Mouse (Mus musculus) hindbrain, postnatal 0 days (tissue): ENCODE results near the gene Arv1. TPM values are rescaled to one million over a fixed set of nuclear protein-coding genes. Genes with fewer than 3 reads are reported as not detected.

Experiments
- ATAC-seq: fragments of 200-750 bp; cut with Nextera tagmentation; 2 replicates; pipeline ENCODE4 v1.8.0; 2017; ENCODE audit warnings: mild to moderate bottlenecking, moderate TSS enrichment, moderate library complexity
- DNase-seq: peaks from one replicate; pipeline ENCODE4 v3.0.0-alpha.2; 2015; ENCODE audit warnings: low spot score
- H3K27ac ChIP-seq: fragments of 300-500 bp; sonication (generic); 2 replicates; pipeline ENCODE4 v1.5.1; 2014; ENCODE audit warnings: mild to moderate bottlenecking
- H3K27me3 ChIP-seq: fragments of 300-500 bp; sonication (generic); 2 replicates; pipeline ENCODE4 v1.6.1; 2014; ENCODE audit warnings: low read length, mixed read lengths; ENCODE audit not compliant: insufficient read depth
- H3K36me3 ChIP-seq: fragments of 300-500 bp; sonication (generic); 2 replicates; pipeline ENCODE4 v1.6.1; 2014; ENCODE audit warnings: low read length, mixed read lengths; ENCODE audit not compliant: insufficient read depth
- H3K4me1 ChIP-seq: fragments of 300-500 bp; sonication (generic); 2 replicates; pipeline ENCODE4 v1.6.1; 2014; ENCODE audit warnings: antibody characterized with exemption, low read length, mixed read lengths; ENCODE audit not compliant: insufficient read depth
- H3K4me2 ChIP-seq: fragments of 300-500 bp; sonication (generic); 2 replicates; pipeline ENCODE4 v1.6.1; 2014; ENCODE audit warnings: low read depth, mild to moderate bottlenecking, low read length, moderate library complexity, mixed read lengths
- H3K4me3 ChIP-seq: fragments of 300-500 bp; sonication (generic); 2 replicates; pipeline ENCODE4 v1.5.1; 2014; ENCODE audit warnings: low read length
- H3K9ac ChIP-seq: fragments of 300-500 bp; sonication (generic); replicated peaks from 2 replicates; pipeline ENCODE4 v1.6.1; 2014; ENCODE audit warnings: mild to moderate bottlenecking, low read length, moderate library complexity, mixed read lengths
- H3K9me3 ChIP-seq: fragments of 300-500 bp; sonication (generic); 2 replicates; pipeline ENCODE4 v1.6.1; 2016; ENCODE audit warnings: low read length, mixed read lengths
- CTCF ChIP-seq: IDR thresholded peaks from 2 replicates; pipeline ENCODE4 v1.5.1; 2016; ENCODE audit warnings: antibody characterized with exemption, control low read depth, low read depth
- WGBS: fragments of 180-500 bp; shearing (Covaris S2); extraction: QIAGEN DNeasy Blood & Tissue Kit; methylation state at CpG from one replicate; pipeline ENCODE4 v1.1.7; 2014; 5-methylcytosine and 5-hydroxymethylcytosine counted together
- polyA plus RNA-seq: library from polyadenylated mRNA; unstranded; fragments of >200 nt; fragmentation: Nextera tagmentation; extraction: Ambion mirVana; gene quantifications from 2 replicates; pipeline ENCODE4 v1.2.1, GENCODE M21; 2015
- total RNA-seq: library from RNA; depleted of rRNA; stranded (reverse); fragments of >200 nt; gene quantifications from 2 replicates; pipeline ENCODE4 v1.2.3, GENCODE M21; 2014; rRNA removed

The Arv1 gene
- total and polyA plus RNA-seq, 2 experiments from 2014 or later = 11.1 to 33.5 TPM

GRCm38 (mm10) chr8:124780236-124780635 lies 58.3 kb downstream of the Arv1 start:
- no peaks in the 10 kb centered on the region for H3K9me3 ChIP-seq
- no peak for TF ChIP-seq CTCF
- ATAC-seq = peak; percentile 81
- H3K36me3 ChIP-seq = no peaks in the 10 kb centered on the region
- H3K4me2 ChIP-seq = peak overlapping the region; percentile 18; the same call in 1 of the 2 replicates
- H3K9ac ChIP-seq = peak overlapping the region; percentile 24
- DNase-seq = peak; percentile 79
- 7% methylated on average over 7 of the region's 7 CpGs for WGBS
- H3K4me1 ChIP-seq = no peaks in the 10 kb centered on the region
- H3K27me3 ChIP-seq = no peaks in the 10 kb centered on the region
- no peak overlapping the region for H3K4me3 ChIP-seq
- H3K27ac ChIP-seq = peak overlapping the region; percentile 57

GRCm38 (mm10) chr8:124782431-124782830 lies 60.5 kb downstream of the Arv1 start:
- no peak overlapping the region for H3K4me2 ChIP-seq
- no peak for TF ChIP-seq CTCF
- no peak overlapping the region for H3K9ac ChIP-seq
- no peaks in the 10 kb centered on the region for H3K4me1 ChIP-seq
- H3K27ac ChIP-seq = no peak overlapping the region
- no peaks in the 10 kb centered on the region for H3K9me3 ChIP-seq
- no peak overlapping the region for H3K4me3 ChIP-seq
- no peak for DNase-seq
- no peak for ATAC-seq
- WGBS = 78% methylated on average over 3 of the region's 3 CpGs
- H3K36me3 ChIP-seq = no peaks in the 10 kb centered on the region
- H3K27me3 ChIP-seq = no peaks in the 10 kb centered on the region

- Histone ChIP-seq H3K9me3 (no peaks in the 10 kb centered on the region), H3K27me3 (no peaks in the 10 kb centered on the region), H3K4me3 (no peak overlapping the region), H3K36me3 (no peaks in the 10 kb centered on the region), H3K4me2 (no peak overlapping the region), H3K4me1 (no peaks in the 10 kb centered on the region), H3K27ac (no peak overlapping the region), H3K9ac (no peak overlapping the region)
- no peak for ATAC-seq
- WGBS = 86% methylated on average over 15 of the region's 15 CpGs
- no peak for DNase-seq
- TF ChIP-seq CTCF = no peak
These were observed 61.3 kb downstream of the Arv1 start for GRCm38 (mm10) chr8:124783228-124783627.

Other genes starting within 250 kb of the Arv1 start
- gene Cog2, start 201.4 kb upstream of the Arv1 start, total RNA-seq = 29.4 and 30.0 TPM in 2 replicates
- gene Cog2, start 201.4 kb upstream of the Arv1 start, polyA plus RNA-seq = 17.3 and 21.4 TPM in 2 replicates
- 101 and 162 TPM in 2 replicates for gene Agt, start 152.4 kb upstream of the Arv1 start, total RNA-seq
- gene Agt, start 152.4 kb upstream of the Arv1 start, polyA plus RNA-seq = 95.3 and 112 TPM in 2 replicates
- not detected in 2 replicates for gene Capn9, start 146.0 kb upstream of the Arv1 start, total RNA-seq
- 0.29 and 0.39 TPM in 2 replicates for gene Capn9, start 146.0 kb upstream of the Arv1 start, polyA plus RNA-seq
- 100 and 106 TPM in 2 replicates for gene 2310022B05Rik, start 58.8 kb upstream of the Arv1 start, total RNA-seq
- 27.0 and 30.2 TPM in 2 replicates for gene 2310022B05Rik, start 58.8 kb upstream of the Arv1 start, polyA plus RNA-seq
- gene Ttc13, start 156 bp upstream of the Arv1 start, total RNA-seq = 63.1 and 64.2 TPM in 2 replicates
- 57.5 and 58.6 TPM in 2 replicates for gene Ttc13, start 156 bp upstream of the Arv1 start, polyA plus RNA-seq
- 0.25 TPM in 1 of 2 replicates, not detected in the other for gene Fam89a, start 29.7 kb downstream of the Arv1 start, total RNA-seq
- gene Fam89a, start 29.7 kb downstream of the Arv1 start, polyA plus RNA-seq = 0.45 and 0.87 TPM in 2 replicates
- 75.3 and 83.9 TPM in 2 replicates for gene Trim67, start 71.0 kb downstream of the Arv1 start, total RNA-seq
- 19.2 and 19.5 TPM in 2 replicates for gene Trim67, start 71.0 kb downstream of the Arv1 start, polyA plus RNA-seq
- gene Gnpat, start 140.9 kb downstream of the Arv1 start, total RNA-seq = 40.0 and 47.2 TPM in 2 replicates
- gene Gnpat, start 140.9 kb downstream of the Arv1 start, polyA plus RNA-seq = 53.5 and 55.8 TPM in 2 replicates
- gene 2810004N23Rik, start 141.0 kb downstream of the Arv1 start, total RNA-seq = 22.8 and 26.6 TPM in 2 replicates
- 21.4 and 21.8 TPM in 2 replicates for gene 2810004N23Rik, start 141.0 kb downstream of the Arv1 start, polyA plus RNA-seq
- gene Exoc8, start 175.6 kb downstream of the Arv1 start, total RNA-seq = 28.3 and 36.8 TPM in 2 replicates
- gene Exoc8, start 175.6 kb downstream of the Arv1 start, polyA plus RNA-seq = 10.8 and 10.9 TPM in 2 replicates
- 10.6 and 11.6 TPM in 2 replicates for gene Sprtn, start 175.7 kb downstream of the Arv1 start, total RNA-seq
- gene Sprtn, start 175.7 kb downstream of the Arv1 start, polyA plus RNA-seq = 5.8 and 6.0 TPM in 2 replicates
- 41.6 and 45.1 TPM in 2 replicates for gene Egln1, start 227.2 kb downstream of the Arv1 start, total RNA-seq
- gene Egln1, start 227.2 kb downstream of the Arv1 start, polyA plus RNA-seq = 13.5 and 14.1 TPM in 2 replicates